In the genomic region with DNA sequence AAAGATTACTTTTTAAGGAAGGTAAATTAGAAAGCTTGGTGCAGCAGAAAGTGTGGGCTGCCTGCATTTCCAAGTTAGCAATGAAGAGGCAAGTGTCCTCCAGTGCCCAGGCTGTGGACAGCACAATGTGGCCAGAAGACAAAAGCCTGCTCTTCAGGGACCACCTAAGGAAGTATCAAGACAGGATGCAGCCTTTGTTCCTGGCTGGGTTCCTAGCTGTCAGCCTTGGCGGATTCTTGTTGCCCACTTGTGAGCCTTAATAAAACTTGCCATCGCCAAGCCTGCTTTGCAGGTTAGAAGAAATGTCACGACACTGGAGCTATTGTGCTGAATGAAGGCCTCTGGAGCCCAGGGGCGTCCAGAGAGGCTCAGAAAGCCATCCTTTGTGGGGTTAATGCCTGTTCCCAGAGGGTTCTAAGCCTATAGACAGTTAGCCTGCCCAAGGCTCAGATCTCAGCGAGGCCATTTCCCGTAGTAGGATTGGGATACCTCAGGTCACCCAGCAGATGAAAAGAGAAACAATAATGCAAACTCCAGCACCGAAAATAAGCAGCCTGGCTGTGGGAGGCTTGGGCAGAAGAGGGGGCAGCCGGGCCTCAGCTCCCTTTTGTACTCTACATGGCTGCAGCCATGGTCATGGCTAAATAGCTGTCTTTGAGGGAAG, we compare ENCODE assay signal across 12 mouse cellular contexts.
DNase-seq lines count a peak whose midpoint lies in the region; ATAC-seq and TF ChIP-seq lines count a peak whose summit lies in the region.
"Had no signal": no experiment of that assay in that cellular context is flagged by ENCODE, and none has a peak within 500 bp of the region (broad histone marks: within the 10 kb centered on the region; RNA-seq: fewer than 3 reads in every experiment).

No protein-coding gene starts in this region.

- no peaks in the 10 kb centered on the region for H3K9me3 ChIP-seq in hindbrain, embryonic 10.5 days
- no peaks in the 10 kb centered on the region for H3K9me3 ChIP-seq in midbrain, embryonic 10.5 days (replicated peaks)
- H3K9me3 ChIP-seq: liver, embryonic 15.5 days had no signal

- peak overlapping the region; percentile 87 for H3K27ac ChIP-seq in hindbrain, embryonic 10.5 days
- peak overlapping the region; percentile 85 for H3K27ac ChIP-seq in midbrain, embryonic 10.5 days (replicated peaks)
- H3K27ac ChIP-seq in thymus, adult 2 months (ENCODE audit: control insufficient read depth, insufficient read depth, low read length), result no peak overlapping the region
- H3K27ac ChIP-seq: liver, embryonic 15.5 days had no signal

- WGBS in hindbrain, embryonic 10.5 days, result 17% methylated on average over 8 of the region's 8 CpGs
- 16% methylated on average over 8 of the region's 8 CpGs for WGBS in midbrain, embryonic 10.5 days
- 89% methylated on average over 8 of the region's 8 CpGs for WGBS in thymus, adult 2 months

- no peaks in the 10 kb centered on the region for H3K27me3 ChIP-seq in hindbrain, embryonic 10.5 days (ENCODE audit: insufficient read depth, poor library complexity, severe bottlenecking)
- 0 out of 2 replicates have a peak, but pooled peaks cover 5% of the 10 kb centered on the region for H3K27me3 ChIP-seq in midbrain, embryonic 10.5 days (ENCODE audit: low read depth, poor library complexity, severe bottlenecking)
- H3K27me3 ChIP-seq in thymus, adult 2 months (ENCODE audit: control insufficient read depth, insufficient read depth, low read length), result no peaks in the 10 kb centered on the region
- H3K27me3 ChIP-seq: liver, embryonic 15.5 days had no signal

- TF ChIP-seq CTCF in thymus, adult 2 months (IDR thresholded peaks at IDR 0.05; ENCODE audit: borderline replicate concordance, control insufficient read depth, extremely low read depth, insufficient read depth, low read length, poor library complexity), result no peak

- peaks cover 60% of the 10 kb centered on the region for H3K4me1 ChIP-seq in hindbrain, embryonic 10.5 days (replicated peaks)
- H3K4me1 ChIP-seq in midbrain, embryonic 10.5 days, result peaks cover 82% of the 10 kb centered on the region
- H3K4me1 ChIP-seq in thymus, adult 2 months (replicated peaks; ENCODE audit: control insufficient read depth, insufficient read depth, low read length), result no peaks in the 10 kb centered on the region

- peak; percentile 59 for DNase-seq in embryo, embryonic 10 days (ENCODE audit: low spot score)
- no peak for DNase-seq in embryo, embryonic 9.5 days (ENCODE audit: extremely low spot score)
- DNase-seq in embryo, embryonic 10.5 days (ENCODE audit: low spot score), result peak; percentile 67
- no peak for DNase-seq in hindbrain, embryonic 10.5 days (ENCODE audit: low spot score)
- peak; percentile 71 for DNase-seq in midbrain, embryonic 10.5 days (ENCODE audit: low spot score)
- DNase-seq in cerebellum, adult 8-10 months, result no peak
- DNase-seq in thymus, adult 2 months, result no peak
- DNase-seq: adrenal gland, postnatal 25 days; cerebellum, postnatal 36 days; layer of hippocampus, adult 9-11 months had no signal

- H3K36me3 ChIP-seq in hindbrain, embryonic 10.5 days, result no peaks in the 10 kb centered on the region
- H3K36me3 ChIP-seq in midbrain, embryonic 10.5 days, result peaks cover 3% of the 10 kb centered on the region
- no peaks in the 10 kb centered on the region for H3K36me3 ChIP-seq in thymus, adult 2 months (ENCODE audit: control insufficient read depth, insufficient read depth, low read length)
- H3K36me3 ChIP-seq: liver, embryonic 15.5 days had no signal

- no peak for TF ChIP-seq POLR2A in thymus, adult 2 months (IDR thresholded peaks at IDR 0.05; ENCODE audit: control insufficient read depth, extremely low read depth, insufficient read depth, low read length, poor library complexity)

- peak overlapping the region; percentile 12; the same call in 1 of the 2 replicates for H3K4me3 ChIP-seq in hindbrain, embryonic 10.5 days
- H3K4me3 ChIP-seq in midbrain, embryonic 10.5 days, result peak overlapping the region; percentile 23; the same call in 1 of the 2 replicates
- no peak overlapping the region for H3K4me3 ChIP-seq in thymus, adult 2 months (ENCODE audit: control insufficient read depth, insufficient read depth, low read length)
- H3K4me3 ChIP-seq: liver, embryonic 15.5 days had no signal

- ATAC-seq in monocyte, adult 5-6 weeks (replicated peaks; ENCODE audit: insufficient number of reproducible peaks, low FRiP score, low TSS enrichment, poor library complexity, severe bottlenecking), result no peak

Comparison
In these comparisons a context has a peak if more than half of its experiments do, and no peak if none do; other contexts are left out.
1. DNase-seq: peak in embryo, embryonic 10 days (single experiment), embryo, embryonic 10.5 days (single experiment) and midbrain, embryonic 10.5 days (single experiment); none in embryo, embryonic 9.5 days (single experiment), hindbrain, embryonic 10.5 days (single experiment), cerebellum, adult 8-10 months (single experiment) and thymus, adult 2 months (single experiment).